Mouse (Mus musculus): Measurements from ENCODE around the gene Ednrb. TPM values are rescaled to one million over a fixed set of nuclear protein-coding genes. Genes with fewer than 3 reads are reported as not detected.

The Ednrb gene
- polyA plus RNA-seq, 1 experiment from 2014 or later, result 7.4 TPM

DNA sequence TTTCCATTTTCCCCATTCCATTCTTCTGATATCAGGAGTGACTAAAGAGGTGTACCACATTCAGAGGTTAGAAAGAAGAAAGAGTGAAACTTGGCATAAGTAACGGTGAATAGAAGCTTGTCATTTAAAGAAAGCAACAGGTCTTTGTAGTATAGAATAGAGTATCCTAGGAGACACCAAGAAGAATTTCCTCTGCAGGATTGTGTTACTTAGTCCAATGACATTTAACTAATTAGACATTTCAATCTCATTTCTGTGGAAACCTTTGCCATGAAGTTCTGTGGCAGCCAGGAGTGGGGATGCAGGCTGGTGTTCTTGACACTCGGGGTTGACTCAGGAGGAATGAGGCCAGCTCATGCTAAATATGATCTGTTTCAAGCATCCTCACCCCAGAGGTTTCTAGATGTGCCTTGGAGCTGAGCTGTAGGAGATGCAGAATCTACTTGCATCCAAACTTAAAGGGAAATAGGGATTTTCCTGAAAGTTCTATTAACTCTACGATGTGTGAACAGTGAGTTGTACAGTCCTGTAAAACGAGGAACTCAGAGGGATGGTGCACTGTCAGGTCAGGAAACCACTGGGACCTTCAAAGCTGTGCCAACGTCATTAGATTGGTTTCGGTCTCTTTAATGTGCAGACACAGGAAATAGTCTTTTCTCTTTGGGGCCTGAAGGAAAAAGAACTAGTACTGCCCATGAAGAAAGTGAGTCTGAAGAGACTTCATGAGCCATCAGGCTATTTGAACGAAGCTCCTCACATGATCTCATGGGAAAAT, 6.1 kb upstream of the Ednrb start:
- H3K36me3 ChIP-seq (ENCODE audit: control insufficient read depth, insufficient read depth), result no peaks in the 10 kb centered on the region
- no peaks in the 10 kb centered on the region for H3K27me3 ChIP-seq (ENCODE audit: control insufficient read depth, insufficient read depth, low read depth, low read length)
- no peak overlapping the region for H3K4me2 ChIP-seq (ENCODE audit: low read depth, low read length)
- H3K4me3 ChIP-seq (ENCODE audit: low read depth, low read length), result no peak overlapping the region
- H3K4me1 ChIP-seq (ENCODE audit: control insufficient read depth, low read depth, low read length), result no peaks in the 10 kb centered on the region
- no peak overlapping the region for H3K9ac ChIP-seq (ENCODE audit: low read depth, low read length)
- no peak for ATAC-seq (ENCODE audit: low read depth)
- 42% methylated on average over 7 of the region's 7 CpGs for WGBS (ENCODE audit: insufficient replicate concordance)
- H3K27ac ChIP-seq (ENCODE audit: low read length), result no peak overlapping the region
- no peaks in the 10 kb centered on the region for H3K9me3 ChIP-seq (replicated peaks; ENCODE audit: control insufficient read depth, low read length)

DNA sequence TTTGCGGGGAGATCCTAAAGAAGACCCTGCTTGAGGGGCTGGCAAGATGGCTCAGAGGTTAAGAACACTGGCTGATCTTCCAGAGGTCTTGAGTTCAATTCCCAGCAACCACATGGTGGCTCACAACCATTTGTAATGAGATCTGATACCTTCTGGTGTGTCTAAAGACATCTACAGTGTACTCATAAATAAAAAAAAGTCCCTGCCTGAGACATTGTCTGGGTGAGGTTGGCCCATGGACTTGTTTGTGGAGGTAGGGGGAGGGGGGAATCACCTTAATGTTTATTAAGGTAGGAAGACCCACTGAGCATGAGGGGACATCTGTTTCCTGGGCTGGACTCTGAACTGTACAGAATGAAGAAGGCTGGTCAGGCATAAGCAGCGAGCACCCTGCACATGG, 1.5 kb upstream of the Ednrb start:
- Histone ChIP-seq H3K36me3 (ENCODE audit: control insufficient read depth, insufficient read depth) (no peaks in the 10 kb centered on the region), H3K4me3 (ENCODE audit: low read depth, low read length) (no peak overlapping the region), H3K4me2 (ENCODE audit: low read depth, low read length) (no peak overlapping the region), H3K27ac (ENCODE audit: low read length) (no peak overlapping the region), H3K9ac (ENCODE audit: low read depth, low read length) (no peak overlapping the region), H3K27me3 (ENCODE audit: control insufficient read depth, insufficient read depth, low read depth, low read length) (peaks cover 17% of the 10 kb centered on the region), H3K4me1 (ENCODE audit: control insufficient read depth, low read depth, low read length) (no peaks in the 10 kb centered on the region), H3K9me3 (replicated peaks; ENCODE audit: control insufficient read depth, low read length) (no peaks in the 10 kb centered on the region)
- ATAC-seq (ENCODE audit: low read depth), result no peak
- 57% methylated on average over 2 of the region's 2 CpGs for WGBS (ENCODE audit: insufficient replicate concordance)

DNA sequence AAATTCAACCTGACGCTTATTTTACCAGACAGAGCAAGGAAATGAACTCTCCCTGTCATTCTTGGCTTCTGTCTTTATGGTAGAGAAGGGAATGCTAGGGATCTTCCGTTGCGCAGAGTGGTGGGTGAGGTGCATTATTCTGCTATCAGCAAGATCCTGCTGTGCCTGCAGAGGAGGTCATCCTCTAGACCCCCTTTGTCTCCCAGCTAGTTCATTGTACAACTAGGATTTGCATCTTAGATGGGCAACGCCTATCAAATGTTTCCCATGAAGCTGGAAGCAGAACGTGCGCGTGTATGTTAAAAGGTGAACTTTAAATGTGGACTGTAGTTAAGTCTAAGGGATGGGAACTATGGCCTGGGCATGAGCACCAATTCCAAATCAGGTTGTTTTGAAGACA, 742 bp upstream of the Ednrb start:
- Histone ChIP-seq H3K4me2 (ENCODE audit: low read depth, low read length) (no peak overlapping the region), H3K36me3 (ENCODE audit: control insufficient read depth, insufficient read depth) (no peaks in the 10 kb centered on the region), H3K9ac (ENCODE audit: low read depth, low read length) (no peak overlapping the region), H3K27ac (ENCODE audit: low read length) (no peak overlapping the region), H3K4me1 (ENCODE audit: control insufficient read depth, low read depth, low read length) (no peaks in the 10 kb centered on the region), H3K4me3 (ENCODE audit: low read depth, low read length) (no peak overlapping the region), H3K9me3 (replicated peaks; ENCODE audit: control insufficient read depth, low read length) (no peaks in the 10 kb centered on the region), H3K27me3 (ENCODE audit: control insufficient read depth, insufficient read depth, low read depth, low read length) (peaks cover 17% of the 10 kb centered on the region)
- WGBS (ENCODE audit: insufficient replicate concordance), result 70% methylated on average over 7 of the region's 7 CpGs
- no peak for ATAC-seq (ENCODE audit: low read depth)

DNA sequence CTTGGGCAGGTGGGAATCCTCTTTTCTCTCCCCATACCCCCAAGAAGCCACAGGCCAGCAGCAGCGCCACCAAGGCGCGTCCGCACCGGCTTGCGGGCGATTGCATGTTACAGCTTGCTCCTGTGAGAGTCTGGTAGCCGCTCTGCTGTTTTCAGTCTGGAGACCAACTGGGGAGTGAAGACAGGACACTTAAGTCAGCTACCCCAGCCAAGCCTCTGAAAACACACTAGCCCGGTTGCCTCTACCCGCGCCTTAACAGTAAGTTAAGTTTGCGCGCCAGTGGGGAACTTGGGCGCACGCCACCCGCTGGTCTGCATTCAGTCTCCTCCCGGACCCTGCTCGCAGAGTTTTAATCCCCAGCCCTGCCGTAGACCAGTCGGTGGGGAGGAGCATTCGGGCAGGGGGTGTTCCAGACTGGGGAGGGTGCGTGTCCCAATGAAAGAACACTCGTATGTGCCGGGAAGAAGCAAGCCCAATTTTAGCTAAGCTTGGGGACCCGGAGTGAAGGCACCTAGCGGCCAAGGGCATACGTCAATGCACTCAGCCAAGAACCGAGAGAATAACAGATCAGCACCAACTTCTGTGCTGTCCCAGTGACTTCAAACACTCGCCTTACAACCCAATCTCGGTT, 716 bp downstream of the Ednrb start:
- no peaks in the 10 kb centered on the region for H3K36me3 ChIP-seq (ENCODE audit: control insufficient read depth, insufficient read depth)
- no peaks in the 10 kb centered on the region for H3K4me1 ChIP-seq (ENCODE audit: control insufficient read depth, low read depth, low read length)
- no peaks in the 10 kb centered on the region for H3K9me3 ChIP-seq (replicated peaks; ENCODE audit: control insufficient read depth, low read length)
- H3K27ac ChIP-seq (ENCODE audit: low read length), result no peak overlapping the region
- H3K9ac ChIP-seq (ENCODE audit: low read depth, low read length), result no peak overlapping the region
- ATAC-seq (ENCODE audit: low read depth), result 0 out of 2 replicates have a peak, but pooled peaks have one; percentile 21
- peak overlapping the region; percentile 41 for H3K4me2 ChIP-seq (ENCODE audit: low read depth, low read length)
- H3K4me3 ChIP-seq (ENCODE audit: low read depth, low read length), result peak overlapping the region; percentile 41
- 1% methylated on average over 30 of the region's 30 CpGs for WGBS (ENCODE audit: insufficient replicate concordance)
- H3K27me3 ChIP-seq (ENCODE audit: control insufficient read depth, insufficient read depth, low read depth, low read length), result peaks cover 17% of the 10 kb centered on the region

DNA sequence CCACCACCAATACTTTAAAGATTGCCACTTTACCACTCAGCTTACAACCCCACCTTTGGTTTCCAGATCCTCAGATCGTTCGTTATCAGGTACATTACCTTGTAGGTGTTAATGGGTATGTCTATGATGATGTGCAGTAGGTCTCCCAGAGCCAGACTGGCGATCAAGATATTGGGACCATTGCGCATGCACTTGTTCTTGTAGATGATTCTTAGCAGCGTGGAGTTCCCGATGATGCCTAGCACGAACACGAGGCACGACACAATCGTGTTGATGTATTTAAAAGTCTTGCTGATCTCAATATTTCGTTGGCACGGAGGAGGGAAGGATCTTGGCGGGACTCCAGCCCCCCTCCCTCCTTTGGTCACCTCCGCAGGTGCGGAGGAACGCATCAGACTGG, 1.3 kb downstream of the Ednrb start:
- H3K36me3 ChIP-seq (ENCODE audit: control insufficient read depth, insufficient read depth), result no peaks in the 10 kb centered on the region
- H3K27me3 ChIP-seq (ENCODE audit: control insufficient read depth, insufficient read depth, low read depth, low read length), result peaks cover 17% of the 10 kb centered on the region
- H3K9me3 ChIP-seq (replicated peaks; ENCODE audit: control insufficient read depth, low read length), result no peaks in the 10 kb centered on the region
- H3K4me2 ChIP-seq (ENCODE audit: low read depth, low read length), result peak overlapping the region; percentile 41
- H3K4me1 ChIP-seq (ENCODE audit: control insufficient read depth, low read depth, low read length), result no peaks in the 10 kb centered on the region
- peak overlapping the region; percentile 41 for H3K4me3 ChIP-seq (ENCODE audit: low read depth, low read length)
- H3K9ac ChIP-seq (ENCODE audit: low read depth, low read length), result no peak overlapping the region
- ATAC-seq (ENCODE audit: low read depth), result no peak
- no peak overlapping the region for H3K27ac ChIP-seq (ENCODE audit: low read length)
- 11% methylated on average over 16 of the region's 16 CpGs for WGBS (ENCODE audit: insufficient replicate concordance)

DNA sequence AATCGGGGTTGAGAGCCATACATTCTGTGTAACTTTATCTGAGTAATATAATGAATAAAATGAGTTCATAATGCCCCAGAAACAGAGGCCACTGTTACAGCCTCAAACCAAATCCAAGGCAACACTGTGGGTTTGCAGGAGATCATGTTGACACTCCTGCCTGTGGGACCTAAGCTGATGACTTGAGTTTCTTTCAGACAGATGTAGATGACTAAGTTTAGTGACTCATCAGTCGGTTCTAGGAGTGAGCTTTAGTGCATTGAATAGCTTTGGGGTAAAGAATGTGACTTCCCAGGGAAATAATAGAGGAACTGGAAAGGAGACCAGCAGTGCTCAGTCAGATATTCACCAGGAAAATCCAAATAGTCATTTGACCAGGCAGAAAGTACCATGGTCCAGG, 3.8 kb downstream of the Ednrb start:
- H3K4me1 ChIP-seq (ENCODE audit: control insufficient read depth, low read depth, low read length), result no peaks in the 10 kb centered on the region
- no peak overlapping the region for H3K4me2 ChIP-seq (ENCODE audit: low read depth, low read length)
- no peak for ATAC-seq (ENCODE audit: low read depth)
- no peak overlapping the region for H3K9ac ChIP-seq (ENCODE audit: low read depth, low read length)
- no peaks in the 10 kb centered on the region for H3K9me3 ChIP-seq (replicated peaks; ENCODE audit: control insufficient read depth, low read length)
- H3K4me3 ChIP-seq (ENCODE audit: low read depth, low read length), result no peak overlapping the region
- H3K36me3 ChIP-seq (ENCODE audit: control insufficient read depth, insufficient read depth), result no peaks in the 10 kb centered on the region
- H3K27me3 ChIP-seq (ENCODE audit: control insufficient read depth, insufficient read depth, low read depth, low read length), result peaks cover 17% of the 10 kb centered on the region
- H3K27ac ChIP-seq (ENCODE audit: low read length), result no peak overlapping the region
- 51% methylated on average over 2 of the region's 2 CpGs for WGBS (ENCODE audit: insufficient replicate concordance)

DNA sequence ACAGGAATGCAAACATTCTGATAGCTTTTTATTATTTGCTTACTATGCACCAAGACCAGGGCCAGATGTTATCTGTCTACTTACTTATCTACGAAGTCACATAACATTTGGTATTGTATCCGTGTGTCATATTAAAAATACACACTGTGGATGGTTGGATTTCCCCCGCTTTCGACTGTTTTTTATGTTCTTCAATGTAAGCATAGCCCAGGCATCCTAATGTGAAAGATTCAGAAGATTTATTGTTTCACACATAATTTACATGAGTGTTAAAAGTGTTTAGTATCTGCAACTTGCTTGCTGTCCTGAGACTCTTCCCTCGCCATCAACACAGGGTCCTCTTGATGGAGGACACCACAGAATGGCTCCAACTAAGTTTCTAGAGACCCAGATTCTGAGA, 5.3 kb downstream of the Ednrb start:
- Histone ChIP-seq H3K4me2 (ENCODE audit: low read depth, low read length) (no peak overlapping the region), H3K4me1 (ENCODE audit: control insufficient read depth, low read depth, low read length) (no peaks in the 10 kb centered on the region), H3K4me3 (ENCODE audit: low read depth, low read length) (no peak overlapping the region), H3K27ac (ENCODE audit: low read length) (no peak overlapping the region), H3K9me3 (replicated peaks; ENCODE audit: control insufficient read depth, low read length) (no peaks in the 10 kb centered on the region), H3K27me3 (ENCODE audit: control insufficient read depth, insufficient read depth, low read depth, low read length) (peaks cover 11% of the 10 kb centered on the region), H3K36me3 (ENCODE audit: control insufficient read depth, insufficient read depth) (no peaks in the 10 kb centered on the region), H3K9ac (ENCODE audit: low read depth, low read length) (no peak overlapping the region)
- 60% methylated on average over 5 of the region's 5 CpGs for WGBS (ENCODE audit: insufficient replicate concordance)
- no peak for ATAC-seq (ENCODE audit: low read depth)

DNA sequence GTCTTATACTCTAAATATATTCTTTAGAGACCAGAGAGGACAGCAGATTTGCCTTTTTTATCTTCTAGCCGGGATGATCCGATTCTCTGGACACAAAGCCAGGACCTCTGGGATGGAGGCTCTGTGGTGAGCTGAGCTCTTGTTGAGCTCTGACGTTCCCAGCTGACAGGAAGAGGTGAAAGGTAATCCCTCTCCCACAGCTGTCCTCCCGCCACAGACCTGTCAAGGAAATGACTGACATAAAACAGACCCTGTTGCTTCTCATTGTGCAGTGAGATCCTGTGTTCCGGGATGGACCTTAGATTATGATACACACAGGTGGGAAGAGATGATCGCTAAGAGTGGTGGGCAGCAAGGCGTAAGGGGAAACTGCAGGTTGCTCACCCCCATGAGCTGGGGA, 9.6 kb downstream of the Ednrb start:
- no peak overlapping the region for H3K27ac ChIP-seq (ENCODE audit: low read length)
- no peaks in the 10 kb centered on the region for H3K4me1 ChIP-seq (ENCODE audit: control insufficient read depth, low read depth, low read length)
- no peak overlapping the region for H3K4me3 ChIP-seq (ENCODE audit: low read depth, low read length)
- no peaks in the 10 kb centered on the region for H3K9me3 ChIP-seq (replicated peaks; ENCODE audit: control insufficient read depth, low read length)
- no peak for ATAC-seq (ENCODE audit: low read depth)
- 22% methylated on average over 7 of the region's 7 CpGs for WGBS (ENCODE audit: insufficient replicate concordance)
- H3K4me2 ChIP-seq (ENCODE audit: low read depth, low read length), result no peak overlapping the region
- no peaks in the 10 kb centered on the region for H3K36me3 ChIP-seq (ENCODE audit: control insufficient read depth, insufficient read depth)
- H3K9ac ChIP-seq (ENCODE audit: low read depth, low read length), result no peak overlapping the region
- no peaks in the 10 kb centered on the region for H3K27me3 ChIP-seq (ENCODE audit: control insufficient read depth, insufficient read depth, low read depth, low read length)

DNA sequence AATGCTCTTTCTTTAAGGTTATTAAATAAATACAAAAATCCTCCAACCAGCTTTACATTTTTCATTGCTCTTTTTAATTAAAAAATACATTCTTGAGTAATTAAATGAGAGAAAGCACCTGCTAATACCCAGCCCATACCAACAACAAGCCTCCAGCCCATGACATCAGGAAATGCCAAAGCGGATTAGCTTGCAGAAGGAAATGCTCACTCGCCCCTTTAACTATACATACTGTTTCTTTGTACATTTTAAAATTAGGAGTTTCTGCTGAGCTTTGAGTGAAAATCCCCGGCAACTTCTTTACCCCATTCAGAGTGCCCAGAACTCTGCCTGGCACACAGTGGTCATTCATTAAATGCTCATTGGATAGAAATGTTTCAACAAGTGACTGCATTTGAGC, 10.1 kb downstream of the Ednrb start:
- ATAC-seq (ENCODE audit: low read depth), result no peak
- no peak overlapping the region for H3K27ac ChIP-seq (ENCODE audit: low read length)
- no peaks in the 10 kb centered on the region for H3K4me1 ChIP-seq (ENCODE audit: control insufficient read depth, low read depth, low read length)
- 51% methylated on average over 3 of the region's 3 CpGs for WGBS (ENCODE audit: insufficient replicate concordance)
- H3K9me3 ChIP-seq (replicated peaks; ENCODE audit: control insufficient read depth, low read length), result no peaks in the 10 kb centered on the region
- no peak overlapping the region for H3K4me3 ChIP-seq (ENCODE audit: low read depth, low read length)
- no peak overlapping the region for H3K4me2 ChIP-seq (ENCODE audit: low read depth, low read length)
- H3K9ac ChIP-seq (ENCODE audit: low read depth, low read length), result no peak overlapping the region
- no peaks in the 10 kb centered on the region for H3K27me3 ChIP-seq (ENCODE audit: control insufficient read depth, insufficient read depth, low read depth, low read length)
- no peaks in the 10 kb centered on the region for H3K36me3 ChIP-seq (ENCODE audit: control insufficient read depth, insufficient read depth)
